Mouse (Mus musculus) CH12.LX (cell line): ENCODE data around the gene Lpcat1. TPM values are rescaled to one million over a fixed set of nuclear protein-coding genes. Genes with fewer than 3 reads are reported as not detected.

ENCODE experiments used
- DNase-seq: peaks from one replicate; pipeline ENCODE4 v3.0.0-alpha.2; 2013; ENCODE audit errors: extremely low read depth
- H3K27ac ChIP-seq: 2 replicates; pipeline ENCODE4 v1.5.1; 2012; ENCODE audit warnings: low read depth, mild to moderate bottlenecking, control low read depth, moderate library complexity; ENCODE audit not compliant: insufficient read depth
- H3K27me3 ChIP-seq: replicated peaks from 2 replicates; pipeline ENCODE3; 2012; ENCODE audit warnings: inconsistent platforms
- H3K36me3 ChIP-seq, 2 experiments: replicated peaks in 1 of 2; 2 replicates each; pipeline versions ENCODE3 to v1.6.1; 2012; ENCODE audit warnings: inconsistent platforms in 1 of 2, low read length in 1 of 2, mild to moderate bottlenecking in 1 of 2, mixed read lengths in 1 of 2, moderate library complexity in 1 of 2; ENCODE audit not compliant: control insufficient read depth in 1 of 2, insufficient read depth in 1 of 2
- H3K4me1 ChIP-seq, 2 experiments: 2 replicates each; pipeline ENCODE4 v1.6.1; 2012; ENCODE audit warnings: inconsistent platforms in 1 of 2, moderate library complexity in 1 of 2; ENCODE audit not compliant: insufficient read depth in 2 of 2, control insufficient read depth in 1 of 2
- H3K4me2 ChIP-seq: 2 replicates; pipeline ENCODE4 v1.6.1; 2012; ENCODE audit warnings: low read depth, mild to moderate bottlenecking, control low read depth; ENCODE audit not compliant: poor library complexity, insufficient read depth, severe bottlenecking
- H3K4me3 ChIP-seq, 3 experiments: fragments of 150-350 bp in 1 of 3; sonication (generic) in 1 of 3; replicated peaks in 1 of 3; 2 replicates each; pipeline versions ENCODE3 to v1.5.1; 2011 to 2012; ENCODE audit warnings: low read depth in 2 of 3, low read length in 2 of 3, mild to moderate bottlenecking in 2 of 3, moderate library complexity in 2 of 3, control low read depth in 1 of 3, improper control_type of control experiment in 1 of 3, inconsistent platforms in 1 of 3, mixed read lengths in 1 of 3; ENCODE audit not compliant: poor library complexity in 1 of 3
- H3K79me2 ChIP-seq: replicated peaks from 2 replicates; pipeline ENCODE4 v1.6.1; 2012; ENCODE audit warnings: mild to moderate bottlenecking, moderate library complexity; ENCODE audit not compliant: control insufficient read depth, poor library complexity, insufficient read depth, severe bottlenecking; ENCODE audit errors: extremely low read depth
- H3K9ac ChIP-seq: 2 replicates; pipeline ENCODE4 v1.6.1; 2012; ENCODE audit warnings: low read depth, mild to moderate bottlenecking, control low read depth, moderate library complexity; ENCODE audit not compliant: insufficient read depth
- H3K9me3 ChIP-seq: replicated peaks from 2 replicates; pipeline ENCODE3; 2012; ENCODE audit warnings: low read length, inconsistent platforms, mixed read lengths
- BHLHE40 ChIP-seq: IDR thresholded peaks from 2 replicates; pipeline ENCODE4 v1.6.1; 2011; ENCODE audit warnings: mild to moderate bottlenecking, low read depth, low read length, improper control_type of control experiment
- CHD1 ChIP-seq: IDR thresholded peaks from 2 replicates; pipeline ENCODE4 v1.6.1; 2012; ENCODE audit warnings: low read depth, low read length, improper control_type of control experiment, inconsistent platforms
- CHD2 ChIP-seq: IDR thresholded peaks from 2 replicates; pipeline ENCODE4 v1.6.1; 2011; ENCODE audit warnings: low read length, improper control_type of control experiment
- CTCF ChIP-seq, 2 experiments: IDR thresholded peaks in 1 of 2; conservative IDR thresholded peaks in 1 of 2; 2 replicates each; pipeline ENCODE4 v1.5.1; 2011 to 2012; ENCODE audit warnings: low read depth in 2 of 2, low read length in 2 of 2, improper control_type of control experiment in 1 of 2, inconsistent platforms in 1 of 2, mild to moderate bottlenecking in 1 of 2, moderate library complexity in 1 of 2
- E2F4 ChIP-seq: IDR thresholded peaks from 2 replicates; pipeline ENCODE4 v1.6.1; 2011; ENCODE audit warnings: low read depth, low read length, improper control_type of control experiment; ENCODE audit not compliant: insufficient replicate concordance
- ELF1 ChIP-seq: IDR thresholded peaks from 2 replicates; pipeline ENCODE4 v1.6.1; 2014; ENCODE audit warnings: low read depth, mild to moderate bottlenecking, inconsistent platforms, low read length, improper control_type of control experiment
- GABPA ChIP-seq: IDR thresholded peaks from 2 replicates; pipeline ENCODE4 v1.6.1; 2012; ENCODE audit warnings: low read depth, low read length, improper control_type of control experiment, inconsistent platforms; ENCODE audit not compliant: insufficient replicate concordance
- IRF4 ChIP-seq: IDR thresholded peaks from 2 replicates; pipeline ENCODE4 v1.6.1; 2014; ENCODE audit warnings: low read depth, mild to moderate bottlenecking, inconsistent platforms, low read length, improper control_type of control experiment
- JUN ChIP-seq: IDR thresholded peaks from 2 replicates; pipeline ENCODE4 v1.6.1; 2011; ENCODE audit warnings: low read depth, mild to moderate bottlenecking, low read length, improper control_type of control experiment, moderate library complexity; ENCODE audit not compliant: insufficient read depth
- KAT2A ChIP-seq: IDR thresholded peaks from 2 replicates; pipeline ENCODE4 v1.6.1; 2012; ENCODE audit warnings: low read length, improper control_type of control experiment, inconsistent platforms; ENCODE audit not compliant: insufficient replicate concordance
- MAFK ChIP-seq: IDR thresholded peaks from 2 replicates; pipeline ENCODE4 v1.6.1; 2011; ENCODE audit warnings: low read length, improper control_type of control experiment; ENCODE audit not compliant: insufficient replicate concordance
- MAZ ChIP-seq: IDR thresholded peaks from 2 replicates; pipeline ENCODE4 v1.6.1; 2012; ENCODE audit warnings: low read depth, mild to moderate bottlenecking, inconsistent platforms, low read length, improper control_type of control experiment, moderate library complexity
- MXI1 ChIP-seq: IDR thresholded peaks from 2 replicates; pipeline ENCODE4 v1.6.1; 2011; ENCODE audit warnings: mild to moderate bottlenecking, low read depth, low read length, improper control_type of control experiment
- NELFE ChIP-seq: IDR thresholded peaks from 2 replicates; pipeline ENCODE4 v1.6.1; 2011; ENCODE audit warnings: low read depth, low read length, improper control_type of control experiment
- NRF1 ChIP-seq: IDR thresholded peaks from 2 replicates; pipeline ENCODE4 v1.6.1; 2014; ENCODE audit warnings: low read depth, mild to moderate bottlenecking, inconsistent platforms, low read length, improper control_type of control experiment, moderate library complexity
- PAX5 ChIP-seq: IDR thresholded peaks from 2 replicates; pipeline ENCODE4 v1.6.1; 2012; ENCODE audit warnings: low read length, inconsistent platforms, mixed read lengths
- RAD21 ChIP-seq: IDR thresholded peaks from 2 replicates; pipeline ENCODE4 v1.6.1; 2011; ENCODE audit warnings: low read depth, mild to moderate bottlenecking, low read length, improper control_type of control experiment, moderate library complexity
- RCOR1 ChIP-seq: conservative IDR thresholded peaks from 2 replicates; pipeline ENCODE4 v1.6.1; 2012; ENCODE audit warnings: low read depth, mild to moderate bottlenecking, inconsistent platforms, low read length, improper control_type of control experiment
- SIN3A ChIP-seq: IDR thresholded peaks from 2 replicates; pipeline ENCODE4 v1.6.1; 2012; ENCODE audit warnings: low read length, improper control_type of control experiment, inconsistent platforms
- SMC3 ChIP-seq: IDR thresholded peaks from 2 replicates; pipeline ENCODE4 v1.6.1; 2011; ENCODE audit warnings: low read depth, low read length, improper control_type of control experiment
- TCF12 ChIP-seq: IDR thresholded peaks from 2 replicates; pipeline ENCODE4 v1.6.1; 2014; ENCODE audit warnings: low read depth, mild to moderate bottlenecking, inconsistent platforms, low read length, improper control_type of control experiment
- UBTF ChIP-seq: IDR thresholded peaks from 2 replicates; pipeline ENCODE4 v1.6.1; 2012; ENCODE audit warnings: low read depth, mild to moderate bottlenecking, inconsistent platforms, low read length, improper control_type of control experiment, moderate library complexity
- USF2 ChIP-seq: conservative IDR thresholded peaks from 2 replicates; pipeline ENCODE4 v1.6.1; 2011; ENCODE audit warnings: low read depth, low read length, improper control_type of control experiment
- ZC3H11A ChIP-seq: IDR thresholded peaks from 2 replicates; pipeline ENCODE4 v1.6.1; 2012; ENCODE audit warnings: low read depth, mild to moderate bottlenecking, inconsistent platforms, low read length, improper control_type of control experiment
- ZKSCAN1 ChIP-seq: IDR thresholded peaks from 2 replicates; pipeline ENCODE4 v1.6.1; 2012; ENCODE audit warnings: low read depth, inconsistent platforms, low read length, improper control_type of control experiment, borderline replicate concordance
- ZNF384 ChIP-seq: IDR thresholded peaks from 2 replicates; pipeline ENCODE4 v1.6.1; 2012; ENCODE audit warnings: low read depth, low read length, improper control_type of control experiment, inconsistent platforms
- dilution Hi-C: fragments of 300-500 bp; cut with MboI; formaldehyde crosslinking; loops from 2 replicates; pipeline ENCODE4 v1.14.3; 2020; ENCODE audit warnings: low sequenced_read_pairs; ENCODE audit not compliant: extremely low pct_unique_long_range_greater_than_20kb, extremely low pct_ligation_motif_present
- in situ Hi-C: fragments of 300-500 bp; cut with MboI; formaldehyde crosslinking; loops from 3 replicates; pipeline ENCODE4 v1.14.3; 2019; ENCODE audit warnings: low sequenced_read_pairs, low pct_ligation_motif_present, low pct_unique_long_range_greater_than_20kb, mixed read lengths
- polyA plus RNA-seq: library from polyadenylated mRNA; unstranded; fragments of >175 nt; gene quantifications from 2 replicates; pipeline ENCODE4 v1.2.1, GENCODE M21; 2012; ENCODE audit warnings: low read depth; ENCODE audit not compliant: insufficient read length
- total RNA-seq, 2 experiments: library from RNA; depleted of rRNA; stranded (reverse); fragments of 300-350 nt in 1 of 2; fragments of >200 nt in 1 of 2; gene quantifications; 2 replicates each; pipeline ENCODE4 v1.2.3; 2012 to 2014

Lpcat1 gene
- total and polyA plus RNA-seq, 3 experiments, result 22.6 to 36.9 (median 36.2) TPM

DNA sequence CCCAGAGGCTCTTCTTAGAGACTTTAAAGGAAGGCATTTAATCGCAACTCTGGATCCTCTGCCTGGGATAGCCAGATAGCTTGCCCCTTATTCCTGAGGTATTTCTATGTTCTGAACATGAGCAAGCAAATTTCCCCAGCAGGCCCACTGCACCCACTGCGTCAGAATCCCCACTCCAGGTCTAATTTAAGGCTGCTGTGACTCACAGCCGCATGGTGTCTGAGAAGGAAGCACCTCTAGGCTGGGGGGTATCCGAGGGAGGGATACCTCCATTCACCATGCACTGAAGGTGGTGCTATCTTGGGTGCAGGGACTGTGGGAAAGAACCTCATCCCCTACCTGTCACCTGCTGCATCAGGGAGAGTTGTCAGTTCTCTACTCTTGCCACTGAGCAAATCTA is 40.4 kb upstream of the Lpcat1 start:
- Histone ChIP-seq H3K9me3 (no peaks in the 10 kb centered on the region), H3K79me2 (no peaks in the 10 kb centered on the region), H3K4me3 (no peak overlapping the region), H3K27ac (no peak overlapping the region), H3K4me2 (no peak overlapping the region), H3K4me1 (no peaks in the 10 kb centered on the region), H3K9ac (no peak overlapping the region), H3K27me3 (peaks cover 5% of the 10 kb centered on the region), H3K36me3 (no peaks in the 10 kb centered on the region)
- dilution Hi-C loops (no loop called here), in situ Hi-C loops (loop anchor here (10.0 kb wide), 1 partner anchor 178 kb away; the partner anchor contains the start of gene Clptm1l)
- DNase-seq, result no peak
- no peak for TF ChIP-seq USF2
- no peak for TF ChIP-seq GABPA
- TF ChIP-seq MAZ, result no peak
- no peak for TF ChIP-seq TCF12
- TF ChIP-seq CHD1, result no peak
- TF ChIP-seq BHLHE40, result no peak
- TF ChIP-seq KAT2A, result no peak
- TF ChIP-seq ZKSCAN1, result no peak
- TF ChIP-seq SIN3A, result no peak
- no peak for TF ChIP-seq ELF1
- no peak for TF ChIP-seq RCOR1
- no peak for TF ChIP-seq E2F4
- no peak for TF ChIP-seq MAFK
- no peak for TF ChIP-seq PAX5
- TF ChIP-seq RAD21, result no peak
- TF ChIP-seq IRF4, result no peak
- TF ChIP-seq SMC3, result no peak
- TF ChIP-seq UBTF, result no peak

DNA sequence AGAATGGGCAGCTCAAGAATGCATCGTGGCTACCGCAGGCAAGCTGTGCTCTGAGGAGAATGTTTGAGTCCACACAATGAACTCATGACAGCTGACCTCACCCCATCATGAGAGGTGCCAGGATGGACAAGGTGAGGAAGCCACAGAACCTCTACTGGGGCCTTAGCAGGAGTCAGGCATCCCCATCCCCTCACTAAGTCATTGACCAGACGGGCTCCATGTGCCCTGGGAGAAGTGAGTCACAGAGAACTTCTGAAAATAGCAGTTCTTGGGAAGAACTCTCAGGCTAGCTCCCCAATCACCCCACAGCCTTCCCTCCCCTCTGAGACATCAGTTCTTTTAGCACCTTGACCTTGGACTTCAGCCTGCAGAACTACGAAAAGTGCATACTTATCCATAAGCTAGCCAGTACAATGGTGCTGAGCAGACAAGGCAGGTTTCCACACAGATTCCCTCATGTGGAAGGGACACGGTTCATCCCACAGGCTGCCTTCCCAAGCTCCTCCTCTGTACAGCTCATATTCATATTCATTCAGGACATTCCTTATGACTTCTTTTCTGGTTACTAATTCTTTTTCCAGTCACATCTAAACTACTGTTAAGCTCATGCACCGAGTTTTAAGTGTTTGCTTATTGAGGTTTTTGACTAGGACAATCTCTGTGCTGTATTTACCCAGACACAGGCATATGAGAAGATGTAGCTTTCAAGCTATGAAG is 37.2 kb upstream of the Lpcat1 start:
- dilution Hi-C loops, result no loop called here
- in situ Hi-C loops, result loop anchor here (5.0 to 10.0 kb wide), 2 partner anchors 78 to 175 kb away; partner anchors contain the start of gene Clptm1l

More for the DNA sequence above, 37.2 kb upstream of the Lpcat1 start:
- no peaks in the 10 kb centered on the region for H3K79me2 ChIP-seq
- no peaks in the 10 kb centered on the region for H3K27me3 ChIP-seq
- no peaks in the 10 kb centered on the region for H3K36me3 ChIP-seq
- H3K9ac ChIP-seq, result no peak overlapping the region
- no peak overlapping the region for H3K27ac ChIP-seq
- peaks cover 10 to 17% of the 10 kb centered on the region in 2 experiments for H3K4me1 ChIP-seq
- DNase-seq, result no peak
- no peaks in the 10 kb centered on the region for H3K9me3 ChIP-seq
- TF ChIP-seq NRF1 (no peak), ZNF384 (no peak), CTCF (conservative IDR thresholded peaks at IDR 0.05 in 1 of 2, IDR thresholded peaks at IDR 0.05 in 1 of 2; ENCODE audit: low read depth in 2 of 2, low read length in 2 of 2) (no peak), JUN (no peak), NELFE (no peak), SMC3 (no peak), GABPA (no peak), CHD2 (no peak), MXI1 (no peak), ZC3H11A (no peak), UBTF (no peak), CHD1 (no peak), BHLHE40 (no peak)
- no peak overlapping the region for H3K4me2 ChIP-seq
- H3K4me3 ChIP-seq, result no peak overlapping the region
